Mouse (Mus musculus) lung, embryonic 16.5 days (tissue): ENCODE data around the gene Wrnip1. TPM values are rescaled to one million over a fixed set of nuclear protein-coding genes. Genes with fewer than 3 reads are reported as not detected.

Experiments
- ATAC-seq: fragments of 200-750 bp; cut with Nextera tagmentation; 2 replicates; pipeline ENCODE4 v1.8.0; 2017; ENCODE audit warnings: low read depth, mild to moderate bottlenecking, moderate library complexity
- H3K27ac ChIP-seq: fragments of 300-500 bp; sonication (generic); 2 replicates; pipeline ENCODE4 v1.5.1; 2014; ENCODE audit warnings: mild to moderate bottlenecking, control low read depth, low read length
- H3K27me3 ChIP-seq: fragments of 300-500 bp; sonication (generic); 2 replicates; pipeline ENCODE4 v1.6.1; 2014; ENCODE audit warnings: low read depth, low read length, mixed read lengths; ENCODE audit not compliant: control insufficient read depth, insufficient read depth
- H3K36me3 ChIP-seq: fragments of 300-500 bp; sonication (generic); 2 replicates; pipeline ENCODE4 v1.6.1; 2014; ENCODE audit warnings: low read length; ENCODE audit not compliant: control insufficient read depth, insufficient read depth
- H3K4me1 ChIP-seq: fragments of 300-500 bp; sonication (generic); replicated peaks from 2 replicates; pipeline ENCODE4 v1.6.1; 2014; ENCODE audit warnings: low read length, mixed read lengths; ENCODE audit not compliant: control insufficient read depth, insufficient read depth
- H3K4me2 ChIP-seq: fragments of 300-500 bp; sonication (generic); 2 replicates; pipeline ENCODE4 v1.6.1; 2014; ENCODE audit warnings: low read depth, low read length, control low read depth
- H3K4me3 ChIP-seq: fragments of 300-500 bp; sonication (generic); 2 replicates; pipeline ENCODE4 v1.5.1; 2014; ENCODE audit warnings: mild to moderate bottlenecking, low read length, control low read depth
- H3K9ac ChIP-seq: fragments of 300-500 bp; sonication (generic); 2 replicates; pipeline ENCODE4 v1.6.1; 2014; ENCODE audit warnings: low read length, control low read depth
- H3K9me3 ChIP-seq: fragments of 300-500 bp; sonication (generic); 2 replicates; pipeline ENCODE4 v1.6.1; 2016; ENCODE audit warnings: low read length; ENCODE audit not compliant: control insufficient read depth
- WGBS: fragments of 180-500 bp; shearing (Covaris S2); extraction: QIAGEN DNeasy Blood & Tissue Kit; methylation state at CpG from one replicate; pipeline ENCODE4 v1.1.7; 2014; 5-methylcytosine and 5-hydroxymethylcytosine counted together
- polyA plus RNA-seq: library from polyadenylated mRNA; unstranded; fragments of >200 nt; fragmentation: Nextera tagmentation; extraction: Ambion mirVana; gene quantifications from 2 replicates; pipeline ENCODE4 v1.2.1, GENCODE M21; 2015

Gene Wrnip1
- polyA plus RNA-seq, 1 experiment from 2014 or later = 17.0 TPM

GRCm38 (mm10) chr13:32776350-32776749 lies 25.5 kb upstream of the Wrnip1 start:
- WGBS = 85% methylated on average over 10 of the region's 10 CpGs
- Histone ChIP-seq H3K27ac (no peak overlapping the region), H3K27me3 (no peaks in the 10 kb centered on the region), H3K9ac (no peak overlapping the region), H3K9me3 (no peaks in the 10 kb centered on the region), H3K36me3 (no peaks in the 10 kb centered on the region), H3K4me1 (no peaks in the 10 kb centered on the region), H3K4me2 (no peak overlapping the region), H3K4me3 (no peak overlapping the region)
- ATAC-seq = no peak

GRCm38 (mm10) chr13:32778861-32779260 lies 23.0 kb upstream of the Wrnip1 start:
- H3K4me2 ChIP-seq = no peak overlapping the region
- no peaks in the 10 kb centered on the region for H3K4me1 ChIP-seq
- no peak overlapping the region for H3K27ac ChIP-seq
- no peak overlapping the region for H3K9ac ChIP-seq
- H3K27me3 ChIP-seq = no peaks in the 10 kb centered on the region
- no peaks in the 10 kb centered on the region for H3K9me3 ChIP-seq
- no peaks in the 10 kb centered on the region for H3K36me3 ChIP-seq
- H3K4me3 ChIP-seq = no peak overlapping the region
- 68% methylated on average over 3 of the region's 3 CpGs for WGBS
- no peak for ATAC-seq

- Histone ChIP-seq H3K9me3 (no peaks in the 10 kb centered on the region), H3K27ac (no peak overlapping the region), H3K9ac (no peak overlapping the region), H3K4me1 (no peaks in the 10 kb centered on the region), H3K36me3 (no peaks in the 10 kb centered on the region), H3K4me2 (no peak overlapping the region), H3K27me3 (no peaks in the 10 kb centered on the region), H3K4me3 (no peak overlapping the region)
- 42% methylated on average over 5 of the region's 5 CpGs for WGBS
- ATAC-seq = no peak
These were observed 18.8 kb upstream of the Wrnip1 start for GRCm38 (mm10) chr13:32783055-32783454.

GRCm38 (mm10) chr13:32783816-32784215 lies 18.0 kb upstream of the Wrnip1 start, which contains the start of gene Mylk4:
TSS of gene Mylk4 (minus strand) at chr13:32783954.
- WGBS = 69% methylated on average over 8 of the region's 8 CpGs
- H3K4me1 ChIP-seq = no peaks in the 10 kb centered on the region
- no peaks in the 10 kb centered on the region for H3K36me3 ChIP-seq
- H3K4me3 ChIP-seq = no peak within 1 kb of the TSS
- no peak for ATAC-seq
- no peaks in the 10 kb centered on the region for H3K9me3 ChIP-seq
- no peak within 1 kb of the TSS for H3K4me2 ChIP-seq
- no peak within 1 kb of the TSS for H3K9ac ChIP-seq
- no peaks in the 10 kb centered on the region for H3K27me3 ChIP-seq
- no peak within 1 kb of the TSS for H3K27ac ChIP-seq

GRCm38 (mm10) chr13:32787584-32787983 lies 14.3 kb upstream of the Wrnip1 start:
- no peaks in the 10 kb centered on the region for H3K27me3 ChIP-seq
- H3K9ac ChIP-seq = no peak overlapping the region
- 39% methylated on average over 2 of the region's 2 CpGs for WGBS
- no peaks in the 10 kb centered on the region for H3K4me1 ChIP-seq
- H3K4me3 ChIP-seq = no peak overlapping the region
- H3K4me2 ChIP-seq = no peak overlapping the region
- ATAC-seq = no peak
- no peaks in the 10 kb centered on the region for H3K9me3 ChIP-seq
- H3K36me3 ChIP-seq = no peaks in the 10 kb centered on the region
- no peak overlapping the region for H3K27ac ChIP-seq

- no peaks in the 10 kb centered on the region for H3K36me3 ChIP-seq
- 77% methylated on average over 4 of the region's 4 CpGs for WGBS
- no peak overlapping the region for H3K27ac ChIP-seq
- H3K4me3 ChIP-seq = no peak overlapping the region
- no peak overlapping the region for H3K4me2 ChIP-seq
- H3K9me3 ChIP-seq = no peaks in the 10 kb centered on the region
- no peak for ATAC-seq
- H3K4me1 ChIP-seq = no peaks in the 10 kb centered on the region
- H3K9ac ChIP-seq = no peak overlapping the region
- H3K27me3 ChIP-seq = no peaks in the 10 kb centered on the region
These were observed 12.1 kb upstream of the Wrnip1 start for GRCm38 (mm10) chr13:32789781-32790180.

- Histone ChIP-seq H3K9me3 (no peaks in the 10 kb centered on the region), H3K4me2 (no peak overlapping the region), H3K9ac (no peak overlapping the region), H3K4me3 (no peak overlapping the region), H3K27ac (no peak overlapping the region), H3K36me3 (no peaks in the 10 kb centered on the region), H3K27me3 (no peaks in the 10 kb centered on the region), H3K4me1 (no peaks in the 10 kb centered on the region)
- ATAC-seq = no peak
- 54% methylated on average over 2 of the region's 2 CpGs for WGBS
These were observed 7.2 kb upstream of the Wrnip1 start for GRCm38 (mm10) chr13:32794619-32795018.

- H3K36me3 ChIP-seq = no peaks in the 10 kb centered on the region
- no peak overlapping the region for H3K4me2 ChIP-seq
- H3K4me1 ChIP-seq = no peaks in the 10 kb centered on the region
- H3K9me3 ChIP-seq = no peaks in the 10 kb centered on the region
- ATAC-seq = no peak
- H3K27me3 ChIP-seq = no peaks in the 10 kb centered on the region
- WGBS = 83% methylated on average over 5 of the region's 5 CpGs
- no peak overlapping the region for H3K9ac ChIP-seq
- no peak overlapping the region for H3K27ac ChIP-seq
- no peak overlapping the region for H3K4me3 ChIP-seq
These were observed 6.7 kb upstream of the Wrnip1 start for GRCm38 (mm10) chr13:32795166-32795565.

GRCm38 (mm10) chr13:32797085-32797484 lies 4.8 kb upstream of the Wrnip1 start:
- Histone ChIP-seq H3K9ac (no peak overlapping the region), H3K27me3 (no peaks in the 10 kb centered on the region), H3K4me2 (no peak overlapping the region), H3K4me1 (peaks cover 8% of the 10 kb centered on the region), H3K9me3 (no peaks in the 10 kb centered on the region), H3K27ac (no peak overlapping the region), H3K36me3 (no peaks in the 10 kb centered on the region), H3K4me3 (no peak overlapping the region)
- no peak for ATAC-seq
- 93% methylated on average over 1 of the region's 1 CpGs for WGBS

GRCm38 (mm10) chr13:32799131-32799530 lies 2.7 kb upstream of the Wrnip1 start:
- no peak for ATAC-seq
- WGBS = 55% methylated on average over 2 of the region's 2 CpGs
- H3K4me2 ChIP-seq = no peak overlapping the region

More at GRCm38 (mm10) chr13:32799131-32799530, 2.7 kb upstream of the Wrnip1 start:
- Histone ChIP-seq H3K4me1 (peaks cover 20% of the 10 kb centered on the region), H3K9me3 (no peaks in the 10 kb centered on the region), H3K4me3 (no peak overlapping the region), H3K27ac (no peak overlapping the region), H3K36me3 (no peaks in the 10 kb centered on the region), H3K9ac (no peak overlapping the region), H3K27me3 (no peaks in the 10 kb centered on the region)
